Mouse (Mus musculus) liver, embryonic 15.5 days (tissue): ENCODE measurements around the gene Ankdd1a. TPM values are rescaled to one million over a fixed set of nuclear protein-coding genes. Genes with fewer than 3 reads are reported as not detected.

ENCODE experiments used
- ATAC-seq: fragments of 200-750 bp; cut with Nextera tagmentation; 2 replicates; pipeline ENCODE4 v1.8.0; 2017; ENCODE audit warnings: moderate number of reproducible peaks, mild to moderate bottlenecking, moderate library complexity; ENCODE audit not compliant: insufficient read depth
- H3K27ac ChIP-seq: fragments of 300-500 bp; sonication (generic); replicated peaks from 2 replicates; pipeline ENCODE4 v1.5.1; 2015; ENCODE audit warnings: mild to moderate bottlenecking, inconsistent platforms
- H3K27me3 ChIP-seq: fragments of 300-500 bp; sonication (generic); 2 replicates; pipeline ENCODE4 v1.6.1; 2015; ENCODE audit warnings: mild to moderate bottlenecking, inconsistent platforms
- H3K36me3 ChIP-seq: fragments of 300-500 bp; sonication (generic); replicated peaks from 2 replicates; pipeline ENCODE4 v1.6.1; 2015; ENCODE audit warnings: moderate library complexity, mild to moderate bottlenecking, inconsistent platforms
- H3K4me1 ChIP-seq: fragments of 300-500 bp; sonication (generic); replicated peaks from 2 replicates; pipeline ENCODE4 v1.6.1; 2015; ENCODE audit warnings: inconsistent platforms
- H3K4me2 ChIP-seq: fragments of 300-500 bp; sonication (generic); 2 replicates; pipeline ENCODE4 v1.6.1; 2015; ENCODE audit warnings: moderate library complexity, mild to moderate bottlenecking, inconsistent platforms
- H3K4me3 ChIP-seq: fragments of 300-500 bp; sonication (generic); replicated peaks from 2 replicates; pipeline ENCODE4 v1.5.1; 2015; ENCODE audit warnings: mild to moderate bottlenecking, inconsistent platforms
- H3K9ac ChIP-seq: fragments of 300-500 bp; sonication (generic); 2 replicates; pipeline ENCODE4 v1.6.1; 2015; ENCODE audit warnings: moderate library complexity, mild to moderate bottlenecking, inconsistent platforms
- H3K9me3 ChIP-seq: fragments of 300-500 bp; sonication (generic); replicated peaks from 2 replicates; pipeline ENCODE4 v1.6.1; 2016; ENCODE audit warnings: inconsistent platforms
- WGBS: fragments of 180-500 bp; shearing (Covaris S2); methylation state at CpG from one replicate; pipeline ENCODE4 v1.1.7; 2015; ENCODE audit warnings: mixed read lengths; ENCODE audit not compliant: insufficient replicate concordance; 5-methylcytosine and 5-hydroxymethylcytosine counted together
- polyA plus RNA-seq: library from polyadenylated mRNA; unstranded; fragments of >200 nt; fragmentation: Nextera tagmentation; extraction: Ambion mirVana; gene quantifications from 2 replicates; pipeline ENCODE4 v1.2.1, GENCODE M21; 2015

Ankdd1a gene
- polyA plus RNA-seq, 1 experiment from 2014 or later, result not detected

DNA sequence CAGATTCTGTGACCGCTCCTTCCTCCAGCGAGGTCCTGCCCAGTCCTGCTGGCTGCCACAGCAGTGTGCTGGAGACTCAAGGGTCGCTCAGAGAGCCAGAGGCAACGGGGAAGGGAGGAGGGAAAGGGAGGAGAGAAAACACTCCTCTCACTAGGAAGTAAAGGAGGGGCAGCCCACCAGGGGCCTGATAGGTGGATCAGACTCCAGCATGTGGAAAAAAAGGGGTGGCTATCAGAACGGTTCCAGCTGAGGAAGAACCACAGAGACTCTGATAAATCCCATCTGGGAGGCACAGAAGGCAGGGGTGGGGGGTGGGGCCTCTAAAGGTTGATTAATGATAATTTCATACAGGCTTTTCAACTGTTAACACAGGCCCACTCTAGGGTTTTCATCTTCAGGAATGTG, 35.0 kb upstream of the Ankdd1a start:
- H3K9ac ChIP-seq, result peak overlapping the region; percentile 59
- H3K4me1 ChIP-seq, result peaks cover 90% of the 10 kb centered on the region
- H3K36me3 ChIP-seq, result peaks cover 83% of the 10 kb centered on the region
- H3K27ac ChIP-seq, result peak overlapping the region; percentile 95
- no peaks in the 10 kb centered on the region for H3K9me3 ChIP-seq
- 1% methylated on average over 5 of the region's 5 CpGs for WGBS
- ATAC-seq, result peak; percentile 94
- H3K4me3 ChIP-seq, result peak overlapping the region; percentile 36
- H3K27me3 ChIP-seq, result no peaks in the 10 kb centered on the region
- peak overlapping the region; percentile 69 for H3K4me2 ChIP-seq

GRCm38 (mm10) chr9:65552711-65553110, 32.7 kb upstream of the Ankdd1a start:
- Histone ChIP-seq H3K27me3 (no peaks in the 10 kb centered on the region), H3K9ac (no peak overlapping the region), H3K4me1 (peaks cover 97% of the 10 kb centered on the region), H3K36me3 (peaks cover 60% of the 10 kb centered on the region), H3K27ac (peak overlapping the region; percentile 95), H3K9me3 (no peaks in the 10 kb centered on the region), H3K4me2 (no peak overlapping the region), H3K4me3 (no peak overlapping the region)
- 85% methylated on average over 2 of the region's 2 CpGs for WGBS
- no peak for ATAC-seq

DNA sequence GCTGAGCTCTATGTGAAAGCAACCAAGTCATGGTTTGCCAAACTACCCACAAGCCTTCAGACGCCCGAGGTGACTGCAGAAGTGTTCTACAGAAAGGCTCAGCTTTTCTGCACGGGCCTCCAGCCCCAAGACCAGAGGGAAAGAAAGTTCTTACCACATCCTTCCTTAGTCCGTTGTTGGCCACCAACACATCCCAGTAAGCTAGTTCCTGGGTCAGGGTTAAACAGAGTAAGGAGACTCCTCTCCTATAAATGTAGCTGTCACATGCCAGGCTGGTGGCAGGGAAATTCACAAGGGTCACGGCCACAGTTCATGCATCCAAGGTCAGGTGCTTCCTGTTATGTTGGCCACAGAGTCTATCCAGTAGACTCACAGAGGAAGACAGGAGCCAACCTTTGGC, 32.1 kb upstream of the Ankdd1a start:
- no peaks in the 10 kb centered on the region for H3K9me3 ChIP-seq
- H3K4me2 ChIP-seq, result no peak overlapping the region
- no peaks in the 10 kb centered on the region for H3K27me3 ChIP-seq
- H3K27ac ChIP-seq, result peak overlapping the region; percentile 95
- H3K9ac ChIP-seq, result no peak overlapping the region
- 36% methylated on average over 5 of the region's 5 CpGs for WGBS
- peaks cover 54% of the 10 kb centered on the region for H3K36me3 ChIP-seq
- ATAC-seq, result no peak
- H3K4me1 ChIP-seq, result peaks cover 96% of the 10 kb centered on the region
- no peak overlapping the region for H3K4me3 ChIP-seq

DNA sequence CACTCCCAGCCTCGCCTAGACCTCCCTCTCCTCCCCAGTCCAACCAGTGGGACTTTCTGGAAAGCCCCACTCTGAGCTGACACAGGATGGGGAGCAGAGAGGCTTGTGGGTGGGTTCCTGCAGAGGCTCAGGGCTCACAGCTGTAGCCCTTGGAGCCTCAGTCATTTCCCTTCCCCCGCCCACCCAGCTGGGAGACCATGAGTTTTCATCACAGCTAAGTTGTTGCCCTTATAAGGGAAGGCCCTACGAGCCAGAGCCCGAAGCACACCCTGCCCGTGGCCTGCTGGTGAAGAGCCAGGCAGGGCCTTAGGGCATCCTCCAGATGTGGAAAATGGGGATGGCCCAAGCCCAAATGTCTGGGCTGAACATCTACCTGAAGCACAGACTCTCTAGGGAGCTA, 31.0 kb upstream of the Ankdd1a start:
- Histone ChIP-seq H3K4me3 (no peak overlapping the region), H3K27ac (peak overlapping the region; percentile 95), H3K36me3 (peaks cover 43% of the 10 kb centered on the region), H3K9me3 (no peaks in the 10 kb centered on the region), H3K9ac (no peak overlapping the region), H3K4me2 (no peak overlapping the region), H3K4me1 (peaks cover 96% of the 10 kb centered on the region), H3K27me3 (no peaks in the 10 kb centered on the region)
- ATAC-seq, result no peak
- 9% methylated on average over 5 of the region's 5 CpGs for WGBS

DNA sequence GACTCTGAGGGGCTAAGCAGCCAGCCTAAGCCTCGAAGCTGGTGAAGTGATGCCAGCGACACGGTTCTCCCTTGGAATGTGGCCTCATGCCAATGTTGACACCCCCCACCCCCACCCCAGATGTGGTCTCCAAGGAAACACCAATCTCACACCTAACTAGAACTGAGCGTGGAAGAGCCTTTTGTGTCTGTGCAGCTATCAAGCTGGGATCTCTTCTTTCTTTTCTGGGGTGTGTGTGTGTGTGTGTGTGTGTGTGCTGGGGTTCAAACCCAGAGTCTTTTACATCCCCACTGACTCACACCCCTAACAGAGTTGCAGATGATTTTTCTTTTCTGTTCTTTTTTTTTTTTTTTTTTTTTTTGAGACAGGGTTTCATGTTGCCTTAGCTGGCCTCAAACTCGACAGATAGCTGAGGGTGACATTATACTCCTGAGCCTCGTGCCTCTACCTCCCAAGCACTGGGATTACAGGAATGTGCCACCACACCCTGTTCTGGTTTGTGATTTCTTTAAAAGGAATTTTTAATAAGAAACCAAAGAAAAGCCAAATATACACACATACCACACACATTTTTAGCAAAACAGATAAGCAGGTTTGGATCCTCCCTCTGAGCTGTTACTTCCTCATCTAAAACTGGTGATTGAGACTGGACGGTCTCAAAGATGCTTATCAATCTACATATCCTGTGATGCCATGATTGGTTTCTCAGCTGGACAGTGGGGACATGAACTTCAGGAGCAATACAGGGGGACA, 30.3 kb upstream of the Ankdd1a start:
- H3K27ac ChIP-seq, result peak overlapping the region; percentile 95
- H3K36me3 ChIP-seq, result peaks cover 35% of the 10 kb centered on the region
- H3K9ac ChIP-seq, result no peak overlapping the region
- no peaks in the 10 kb centered on the region for H3K27me3 ChIP-seq
- no peak overlapping the region for H3K4me2 ChIP-seq
- H3K4me3 ChIP-seq, result no peak overlapping the region
- peaks cover 96% of the 10 kb centered on the region for H3K4me1 ChIP-seq
- H3K9me3 ChIP-seq, result no peaks in the 10 kb centered on the region
- 34% methylated on average over 7 of the region's 7 CpGs for WGBS
- ATAC-seq, result no peak

- ATAC-seq, result no peak
- H3K4me1 ChIP-seq, result peaks cover 96% of the 10 kb centered on the region
- no peak overlapping the region for H3K9ac ChIP-seq
- no peak overlapping the region for H3K4me3 ChIP-seq
- no peaks in the 10 kb centered on the region for H3K9me3 ChIP-seq
- H3K27me3 ChIP-seq, result no peaks in the 10 kb centered on the region
- peaks cover 31% of the 10 kb centered on the region for H3K36me3 ChIP-seq
- H3K4me2 ChIP-seq, result no peak overlapping the region
- peak overlapping the region; percentile 34; the same call in 1 of the 2 replicates for H3K27ac ChIP-seq
- WGBS, result 41% methylated on average over 5 of the region's 5 CpGs
These were observed 29.6 kb upstream of the Ankdd1a start for GRCm38 (mm10) chr9:65549643-65550042.

GRCm38 (mm10) chr9:65549139-65549538, 29.1 kb upstream of the Ankdd1a start:
- H3K27ac ChIP-seq, result 0 out of 2 replicates have a peak overlapping the region, but pooled peaks have one; percentile 34
- H3K9me3 ChIP-seq, result no peaks in the 10 kb centered on the region
- no peak overlapping the region for H3K4me3 ChIP-seq
- peaks cover 93% of the 10 kb centered on the region for H3K4me1 ChIP-seq
- H3K4me2 ChIP-seq, result no peak overlapping the region
- H3K27me3 ChIP-seq, result no peaks in the 10 kb centered on the region
- H3K9ac ChIP-seq, result no peak overlapping the region
- peaks cover 26% of the 10 kb centered on the region for H3K36me3 ChIP-seq
- 78% methylated on average over 3 of the region's 3 CpGs for WGBS
- ATAC-seq, result no peak

DNA sequence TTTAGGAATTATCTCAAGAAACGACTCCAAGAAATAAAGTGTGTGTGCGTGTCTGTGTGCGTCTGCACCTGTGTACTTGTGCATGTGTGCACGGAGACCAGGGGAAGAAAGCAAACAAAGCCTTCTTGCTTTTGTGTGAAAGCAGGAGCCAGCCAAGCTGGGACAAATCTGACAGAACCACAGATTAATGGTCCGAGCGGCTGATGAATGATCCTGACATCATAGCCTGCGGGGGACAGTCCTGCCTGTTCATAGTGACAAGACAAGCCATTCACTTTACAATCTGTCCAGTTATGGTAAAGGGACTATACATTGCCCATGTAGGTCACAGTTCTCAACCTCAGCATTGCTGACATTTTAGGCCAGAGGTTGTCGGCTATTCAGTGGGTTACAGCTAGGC, 28.3 kb upstream of the Ankdd1a start:
- H3K9ac ChIP-seq, result no peak overlapping the region
- WGBS, result 80% methylated on average over 8 of the region's 8 CpGs
- H3K4me2 ChIP-seq, result no peak overlapping the region
- no peaks in the 10 kb centered on the region for H3K9me3 ChIP-seq
- ATAC-seq, result no peak
- 0 out of 2 replicates have a peak overlapping the region, but pooled peaks have one; percentile 26 for H3K27ac ChIP-seq
- H3K4me1 ChIP-seq, result peaks cover 84% of the 10 kb centered on the region
- H3K27me3 ChIP-seq, result no peaks in the 10 kb centered on the region
- H3K4me3 ChIP-seq, result no peak overlapping the region
- H3K36me3 ChIP-seq, result peaks cover 19% of the 10 kb centered on the region

DNA sequence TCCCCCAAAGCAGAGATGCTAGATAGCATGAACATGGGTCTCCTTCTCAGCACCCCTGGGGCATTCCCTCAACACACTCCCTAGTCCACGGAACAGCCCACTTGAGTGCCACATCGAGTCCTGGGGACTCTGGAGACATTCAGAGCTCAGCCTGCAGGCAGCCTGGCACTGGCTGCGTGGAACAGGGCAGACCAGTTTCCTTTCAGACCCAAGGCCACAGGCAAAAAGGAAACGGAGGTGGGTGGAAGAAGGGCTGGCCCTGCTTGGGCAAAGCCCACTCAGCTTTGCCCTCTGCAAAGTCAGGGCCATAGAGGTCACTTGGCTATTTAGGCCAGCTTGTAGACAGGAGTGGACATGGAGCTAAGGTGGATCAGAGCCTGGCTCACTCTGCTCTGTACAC, 27.9 kb upstream of the Ankdd1a start:
- 59% methylated on average over 4 of the region's 4 CpGs for WGBS
- Histone ChIP-seq H3K4me1 (peaks cover 80% of the 10 kb centered on the region), H3K4me3 (no peak overlapping the region), H3K9ac (no peak overlapping the region), H3K9me3 (no peaks in the 10 kb centered on the region), H3K27ac (0 out of 2 replicates have a peak overlapping the region, but pooled peaks have one; percentile 48), H3K4me2 (no peak overlapping the region), H3K27me3 (no peaks in the 10 kb centered on the region), H3K36me3 (peaks cover 14% of the 10 kb centered on the region)
- no peak for ATAC-seq

DNA sequence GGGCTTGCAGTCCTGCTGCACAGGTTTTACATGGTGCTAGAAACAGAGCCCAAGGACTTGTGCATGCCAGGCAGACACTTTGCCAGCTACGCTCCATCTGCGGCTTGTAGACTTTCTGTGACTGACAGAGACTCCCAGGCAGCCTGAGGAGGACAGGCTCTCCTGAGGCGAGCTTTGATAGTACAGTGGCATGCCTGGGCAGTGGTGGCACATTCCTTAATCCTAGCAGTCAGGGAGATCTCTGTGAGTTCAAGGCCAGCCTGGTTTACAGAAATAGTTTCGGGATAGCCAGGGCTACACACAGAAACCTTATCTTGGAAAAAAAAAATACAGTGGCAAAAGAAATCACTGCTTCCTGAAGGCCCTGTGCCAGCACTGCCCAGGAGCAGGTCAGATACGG, 27.1 kb upstream of the Ankdd1a start:
- Histone ChIP-seq H3K9ac (0 out of 2 replicates have a peak overlapping the region, but pooled peaks have one; percentile 4), H3K36me3 (peaks cover 7% of the 10 kb centered on the region), H3K27me3 (no peaks in the 10 kb centered on the region), H3K4me1 (peaks cover 80% of the 10 kb centered on the region), H3K9me3 (no peaks in the 10 kb centered on the region), H3K4me2 (no peak overlapping the region), H3K27ac (peak overlapping the region; percentile 73), H3K4me3 (no peak overlapping the region)
- ATAC-seq, result no peak
- WGBS, result 76% methylated on average over 5 of the region's 5 CpGs

DNA sequence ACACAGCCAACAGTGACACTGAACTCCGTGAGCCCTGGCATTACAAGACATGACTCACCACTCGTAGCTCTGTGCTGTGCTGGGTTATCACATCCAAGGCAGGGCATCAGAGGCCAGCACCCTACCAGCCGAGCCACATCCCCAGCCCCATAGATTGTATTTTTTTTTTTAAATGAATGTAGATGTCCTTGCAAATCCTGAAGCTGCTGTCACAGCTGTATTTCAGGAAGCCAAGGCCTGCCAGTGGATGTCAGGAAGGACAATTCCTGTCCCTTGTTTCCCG, 26.4 kb upstream of the Ankdd1a start:
- no peak overlapping the region for H3K4me3 ChIP-seq
- no peaks in the 10 kb centered on the region for H3K27me3 ChIP-seq
- H3K9me3 ChIP-seq, result no peaks in the 10 kb centered on the region
- H3K36me3 ChIP-seq, result no peaks in the 10 kb centered on the region
- H3K27ac ChIP-seq, result peak overlapping the region; percentile 73
- 25% methylated on average over 4 of the region's 4 CpGs for WGBS
- peaks cover 80% of the 10 kb centered on the region for H3K4me1 ChIP-seq
- peak overlapping the region; percentile 37; the same call in 1 of the 2 replicates for H3K9ac ChIP-seq
- H3K4me2 ChIP-seq, result peak overlapping the region; percentile 5; the same call in 1 of the 2 replicates
- peak; percentile 46; the same call in 1 of the 2 replicates for ATAC-seq
